Mouse (Mus musculus): ENCODE data around the gene Ube2r2. TPM values are rescaled to one million over a fixed set of nuclear protein-coding genes. Genes with fewer than 3 reads are reported as not detected.

Gene Ube2r2
- polyA plus RNA-seq, 1 experiment from 2014 or later: 46.4 TPM

- peak within 1 kb of the TSS; percentile 53 for H3K9ac ChIP-seq (replicated peaks)
- H3K36me3 ChIP-seq: no peaks in the 10 kb centered on the region
- peak within 1 kb of the TSS; percentile 49 for H3K4me3 ChIP-seq (replicated peaks)
- H3K27ac ChIP-seq (replicated peaks): no peak within 1 kb of the TSS
- H3K9me3 ChIP-seq (replicated peaks): no peaks in the 10 kb centered on the region
- WGBS: under 1% methylated on average over 42 of the region's 42 CpGs
- H3K4me2 ChIP-seq: peak within 1 kb of the TSS; percentile 99
- ATAC-seq (ENCODE audit: low FRiP score): peak; percentile 66
- H3K27me3 ChIP-seq (replicated peaks): peaks cover 39% of the 10 kb centered on the region
- H3K4me1 ChIP-seq: peaks cover 14% of the 10 kb centered on the region
These were observed 37.5 kb upstream of the Ube2r2 start, which contains the start of gene Aqp3 for GRCm38 (mm10) chr4:41097871-41098576. TSS of gene Aqp3 (minus strand) at chr4:41098183.

GRCm38 (mm10) chr4:41098577-41098951 is 37.0 kb upstream of the Ube2r2 start:
- Histone ChIP-seq H3K4me2 (peak overlapping the region; percentile 99), H3K4me3 (replicated peaks) (peak overlapping the region; percentile 49), H3K9ac (replicated peaks) (0 out of 2 replicates have a peak overlapping the region, but pooled peaks have one; percentile 53), H3K27me3 (replicated peaks) (peaks cover 39% of the 10 kb centered on the region), H3K4me1 (peaks cover 14% of the 10 kb centered on the region), H3K27ac (replicated peaks) (no peak overlapping the region), H3K36me3 (no peaks in the 10 kb centered on the region), H3K9me3 (replicated peaks) (no peaks in the 10 kb centered on the region)
- ATAC-seq (ENCODE audit: low FRiP score): no peak
- WGBS: 13% methylated on average over 11 of the region's 11 CpGs

- H3K4me2 ChIP-seq: no peak overlapping the region
- no peak for ATAC-seq (ENCODE audit: low FRiP score)
These were observed 34.6 kb upstream of the Ube2r2 start for GRCm38 (mm10) chr4:41100986-41101385.

GRCm38 (mm10) chr4:41102901-41103300 is 32.6 kb upstream of the Ube2r2 start:
- Histone ChIP-seq H3K27ac (replicated peaks) (no peak overlapping the region), H3K4me2 (no peak overlapping the region), H3K9ac (replicated peaks) (no peak overlapping the region)

More at GRCm38 (mm10) chr4:41100986-41101385, 34.6 kb upstream of the Ube2r2 start:
- peaks cover 34% of the 10 kb centered on the region for H3K27me3 ChIP-seq (replicated peaks)
- H3K27ac ChIP-seq (replicated peaks): no peak overlapping the region
- H3K9ac ChIP-seq (replicated peaks): no peak overlapping the region
- H3K4me3 ChIP-seq (replicated peaks): no peak overlapping the region
- H3K9me3 ChIP-seq (replicated peaks): no peaks in the 10 kb centered on the region
- peaks cover 14% of the 10 kb centered on the region for H3K4me1 ChIP-seq
- no peaks in the 10 kb centered on the region for H3K36me3 ChIP-seq
- WGBS: 14% methylated on average over 1 of the region's 1 CpGs

DNA sequence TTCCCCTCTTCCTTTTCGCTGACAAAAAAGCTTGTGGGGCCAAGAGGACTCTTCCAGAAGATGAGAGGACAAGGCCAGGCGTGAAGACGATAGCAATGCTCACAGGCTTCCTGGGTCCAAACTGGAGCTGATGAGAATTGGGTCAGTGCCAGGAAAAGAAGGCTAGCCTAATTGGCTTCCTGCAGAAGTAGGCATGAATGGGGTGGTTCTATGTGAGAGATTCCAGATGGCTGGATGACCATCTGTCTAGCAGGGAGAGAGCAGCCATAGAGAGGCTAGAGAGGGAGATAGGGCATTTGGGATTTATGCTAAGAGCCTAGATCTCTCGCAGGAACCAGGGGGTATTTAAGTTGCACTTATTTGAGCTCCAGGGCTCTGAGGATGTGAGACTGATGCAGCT is 28.1 kb upstream of the Ube2r2 start:
- no peak for ATAC-seq (ENCODE audit: low FRiP score)
- no peak overlapping the region for H3K27ac ChIP-seq (replicated peaks)
- no peaks in the 10 kb centered on the region for H3K9me3 ChIP-seq (replicated peaks)
- no peak overlapping the region for H3K4me2 ChIP-seq
- H3K4me1 ChIP-seq: no peaks in the 10 kb centered on the region
- no peak overlapping the region for H3K9ac ChIP-seq (replicated peaks)
- 71% methylated on average over 4 of the region's 4 CpGs for WGBS
- no peaks in the 10 kb centered on the region for H3K27me3 ChIP-seq (replicated peaks)
- no peak overlapping the region for H3K4me3 ChIP-seq (replicated peaks)
- no peaks in the 10 kb centered on the region for H3K36me3 ChIP-seq

More at GRCm38 (mm10) chr4:41102901-41103300, 32.6 kb upstream of the Ube2r2 start:
- H3K4me1 ChIP-seq: peaks cover 9% of the 10 kb centered on the region
- ATAC-seq (ENCODE audit: low FRiP score): no peak
- no peaks in the 10 kb centered on the region for H3K9me3 ChIP-seq (replicated peaks)
- H3K36me3 ChIP-seq: no peaks in the 10 kb centered on the region
- H3K4me3 ChIP-seq (replicated peaks): no peak overlapping the region
- H3K27me3 ChIP-seq (replicated peaks): peaks cover 15% of the 10 kb centered on the region

DNA sequence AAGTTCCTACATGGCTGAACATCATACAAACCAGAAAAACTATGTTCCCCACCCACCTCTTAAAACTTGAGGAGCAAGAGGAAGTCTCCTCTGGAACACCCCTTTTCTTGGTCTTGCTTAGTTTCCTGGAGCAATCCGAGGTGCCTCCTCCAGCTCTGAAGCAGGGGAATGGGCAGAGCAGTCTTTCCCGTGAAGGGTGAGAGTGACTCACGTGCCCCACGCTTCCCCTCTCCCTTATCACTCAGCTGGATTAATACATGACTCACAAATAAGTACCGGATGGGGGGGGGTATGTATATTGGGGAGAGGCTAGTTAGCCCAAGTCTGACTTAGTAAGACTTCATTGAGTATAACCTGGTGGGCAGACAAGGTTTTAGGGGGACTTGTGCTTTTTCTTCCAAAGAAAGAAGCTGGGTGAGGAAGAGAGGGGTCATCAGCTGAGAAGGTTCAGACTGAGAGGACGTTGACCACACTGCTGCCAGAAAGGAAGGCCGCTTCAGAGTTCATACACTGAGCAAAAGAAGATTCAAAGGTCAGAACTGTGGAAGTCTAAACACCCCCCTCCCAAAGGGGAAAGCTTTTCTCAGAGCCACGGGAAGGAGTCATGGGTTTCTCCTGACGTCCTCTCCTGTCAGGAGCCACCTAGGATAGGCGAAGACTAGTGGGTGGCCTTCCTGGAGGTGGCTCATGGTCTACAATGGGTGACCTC is 26.7 kb upstream of the Ube2r2 start:
- Histone ChIP-seq H3K27ac (replicated peaks) (no peak overlapping the region), H3K36me3 (peaks cover 3% of the 10 kb centered on the region), H3K9ac (replicated peaks) (no peak overlapping the region), H3K4me1 (no peaks in the 10 kb centered on the region), H3K27me3 (replicated peaks) (no peaks in the 10 kb centered on the region), H3K9me3 (replicated peaks) (no peaks in the 10 kb centered on the region), H3K4me3 (replicated peaks) (no peak overlapping the region), H3K4me2 (no peak overlapping the region)
- WGBS: 89% methylated on average over 10 of the region's 10 CpGs
- no peak for ATAC-seq (ENCODE audit: low FRiP score)

DNA sequence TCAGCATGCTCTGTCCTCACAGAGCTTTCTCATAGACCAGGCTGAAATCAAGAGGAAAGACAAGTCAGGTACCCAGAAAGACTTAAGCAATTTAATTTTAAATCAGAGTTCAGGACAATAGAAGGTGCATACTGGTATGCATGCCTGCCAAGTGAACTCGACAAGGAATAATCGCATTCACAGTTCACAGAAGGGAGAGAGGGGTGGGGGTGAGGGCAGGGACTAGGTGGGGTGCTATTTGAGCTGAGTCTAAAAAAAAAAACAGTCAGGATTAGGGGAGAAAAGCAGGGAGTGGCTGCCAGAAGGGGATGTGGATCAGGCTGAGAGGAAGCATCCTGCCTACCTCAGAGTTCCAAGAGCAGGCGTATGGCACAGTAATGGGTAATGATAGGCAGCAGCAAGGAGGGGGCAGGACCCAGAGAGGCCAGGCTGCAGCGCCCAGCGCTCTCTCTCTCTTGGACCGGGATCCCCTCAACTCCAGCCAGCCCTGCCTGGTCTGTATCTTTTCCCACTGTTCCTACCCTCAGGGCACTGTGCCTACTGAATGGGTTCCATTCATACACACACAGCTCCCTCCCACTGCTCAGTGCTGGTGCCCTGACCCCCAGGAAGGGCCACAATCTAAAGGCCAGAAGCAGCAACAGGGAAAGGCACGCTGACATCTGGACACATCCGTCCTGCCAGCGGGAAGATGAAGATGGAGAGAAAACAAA is 21.0 kb upstream of the Ube2r2 start:
- Histone ChIP-seq H3K4me3 (replicated peaks) (no peak overlapping the region), H3K36me3 (peaks cover 59% of the 10 kb centered on the region), H3K9ac (replicated peaks) (no peak overlapping the region), H3K4me1 (no peaks in the 10 kb centered on the region), H3K27ac (replicated peaks) (no peak overlapping the region), H3K9me3 (replicated peaks) (no peaks in the 10 kb centered on the region), H3K27me3 (replicated peaks) (no peaks in the 10 kb centered on the region), H3K4me2 (no peak overlapping the region)
- 88% methylated on average over 9 of the region's 9 CpGs for WGBS
- no peak for ATAC-seq (ENCODE audit: low FRiP score)

DNA sequence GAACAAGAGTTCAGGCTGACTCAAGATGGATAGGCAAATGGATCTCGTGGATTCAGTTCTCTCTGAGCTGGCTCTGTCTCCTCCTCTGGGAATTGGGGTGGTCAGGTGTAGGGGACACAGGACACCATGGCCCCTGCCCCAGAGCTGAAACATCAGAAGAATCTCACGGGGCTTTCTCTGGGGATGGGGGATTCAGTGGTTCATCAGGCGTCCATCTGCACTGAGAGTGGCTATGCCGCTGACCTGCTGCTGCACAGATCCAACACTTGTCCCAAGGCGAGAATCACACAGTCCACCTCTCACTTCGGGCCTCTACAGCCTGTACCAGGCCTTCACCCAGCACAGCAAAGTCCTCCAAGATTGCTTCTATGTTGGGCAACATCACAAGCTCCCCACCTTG is 20.5 kb upstream of the Ube2r2 start:
- no peak overlapping the region for H3K4me3 ChIP-seq (replicated peaks)
- H3K36me3 ChIP-seq: peaks cover 65% of the 10 kb centered on the region
- no peaks in the 10 kb centered on the region for H3K4me1 ChIP-seq
- no peak overlapping the region for H3K9ac ChIP-seq (replicated peaks)
- 94% methylated on average over 6 of the region's 6 CpGs for WGBS
- H3K27me3 ChIP-seq (replicated peaks): no peaks in the 10 kb centered on the region
- no peak overlapping the region for H3K27ac ChIP-seq (replicated peaks)
- no peaks in the 10 kb centered on the region for H3K9me3 ChIP-seq (replicated peaks)
- no peak overlapping the region for H3K4me2 ChIP-seq
- no peak for ATAC-seq (ENCODE audit: low FRiP score)

GRCm38 (mm10) chr4:41115793-41116192 is 19.8 kb upstream of the Ube2r2 start:
- Histone ChIP-seq H3K9me3 (replicated peaks) (no peaks in the 10 kb centered on the region), H3K4me3 (replicated peaks) (no peak overlapping the region), H3K36me3 (peaks cover 72% of the 10 kb centered on the region), H3K27me3 (replicated peaks) (no peaks in the 10 kb centered on the region), H3K4me1 (no peaks in the 10 kb centered on the region), H3K27ac (replicated peaks) (no peak overlapping the region), H3K4me2 (no peak overlapping the region), H3K9ac (replicated peaks) (no peak overlapping the region)
- ATAC-seq (ENCODE audit: low FRiP score): no peak
- 94% methylated on average over 15 of the region's 15 CpGs for WGBS

DNA sequence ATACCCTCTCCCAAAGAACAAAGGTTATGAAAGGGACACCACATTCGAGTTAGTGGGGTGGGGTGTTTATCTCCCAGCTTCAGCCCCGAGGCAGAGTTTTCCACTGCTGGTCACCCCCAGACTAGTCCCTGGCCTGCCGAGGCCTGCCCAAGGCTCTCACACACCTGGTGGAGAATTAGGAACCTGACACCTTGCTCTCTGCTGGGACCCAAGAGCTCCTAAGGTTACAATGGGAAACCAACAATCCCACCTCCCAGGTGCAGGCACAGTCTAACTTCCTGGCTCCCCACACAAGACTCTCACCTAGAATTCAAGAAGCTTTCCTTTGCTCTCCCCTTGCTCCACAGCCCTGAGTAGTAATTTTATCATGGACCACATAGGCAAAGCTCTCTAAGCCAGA is 18.7 kb upstream of the Ube2r2 start:
- Histone ChIP-seq H3K4me3 (replicated peaks) (no peak overlapping the region), H3K36me3 (peaks cover 82% of the 10 kb centered on the region), H3K9ac (replicated peaks) (no peak overlapping the region), H3K9me3 (replicated peaks) (no peaks in the 10 kb centered on the region), H3K4me2 (no peak overlapping the region), H3K27me3 (replicated peaks) (no peaks in the 10 kb centered on the region), H3K4me1 (no peaks in the 10 kb centered on the region), H3K27ac (replicated peaks) (no peak overlapping the region)
- no peak for ATAC-seq (ENCODE audit: low FRiP score)
- WGBS: 87% methylated on average over 3 of the region's 3 CpGs

GRCm38 (mm10) chr4:41118706-41119292 is 16.7 kb upstream of the Ube2r2 start:
- ATAC-seq (ENCODE audit: low FRiP score): no peak
- Histone ChIP-seq H3K9ac (replicated peaks) (no peak overlapping the region), H3K4me2 (no peak overlapping the region), H3K36me3 (peaks cover 86% of the 10 kb centered on the region), H3K4me1 (peaks cover 11% of the 10 kb centered on the region), H3K4me3 (replicated peaks) (no peak overlapping the region), H3K27me3 (replicated peaks) (no peaks in the 10 kb centered on the region), H3K9me3 (replicated peaks) (no peaks in the 10 kb centered on the region), H3K27ac (replicated peaks) (no peak overlapping the region)
- 80% methylated on average over 11 of the region's 11 CpGs for WGBS
